Mouse (Mus musculus): Measurements from ENCODE around the gene Cdc37l1. TPM values are rescaled to one million over a fixed set of nuclear protein-coding genes. Genes with fewer than 3 reads are reported as not detected.
A peak's percentile ranks its signal among the peaks of the same experiment; 100 is the strongest.

Cdc37l1 gene
- polyA plus RNA-seq, 1 experiment from 2014 or later, result 19.5 TPM

- peak; percentile 5; the same call in 1 of the 2 replicates for ATAC-seq (ENCODE audit: low FRiP score, low TSS enrichment)
- Histone ChIP-seq H3K4me1 (replicated peaks; ENCODE audit: control insufficient read depth, insufficient read depth) (peaks cover 4% of the 10 kb centered on the region; the same call in 1 of the 2 replicates), H3K9ac (ENCODE audit: low read length) (peak overlapping the region; percentile 84; the same call in 1 of the 2 replicates), H3K27ac (replicated peaks) (no peak overlapping the region), H3K27me3 (ENCODE audit: control insufficient read depth, insufficient read depth, low read length) (no peaks in the 10 kb centered on the region), H3K9me3 (ENCODE audit: control insufficient read depth, low read length) (no peaks in the 10 kb centered on the region), H3K4me2 (replicated peaks; ENCODE audit: low read depth) (peak overlapping the region; percentile 87), H3K4me3 (ENCODE audit: low read depth, low read length) (peak overlapping the region; percentile 87), H3K36me3 (ENCODE audit: control insufficient read depth, insufficient read depth, low read length) (no peaks in the 10 kb centered on the region)
- DNase-seq (ENCODE audit: low spot score), result no peak
- no peak for TF ChIP-seq CTCF (IDR thresholded peaks at IDR 0.05; ENCODE audit: low read depth)
- TF ChIP-seq EP300 (optimal IDR thresholded peaks at IDR 0.05), result no peak
- WGBS, result 4% methylated on average over 4 of the region's 4 CpGs
Measured at GRCm38 (mm10) chr19:28963513-28963841, 26.7 kb upstream of the Cdc37l1 start.

GRCm38 (mm10) chr19:28963842-28964551, 26.2 kb upstream of the Cdc37l1 start, which contains the start of gene Plpp6:
Gene Plpp6, plus strand, starts transcription at chr19:28963953.
- Histone ChIP-seq H3K4me3 (ENCODE audit: low read depth, low read length) (peak within 1 kb of the TSS; percentile 87), H3K9me3 (ENCODE audit: control insufficient read depth, low read length) (no peaks in the 10 kb centered on the region), H3K9ac (ENCODE audit: low read length) (peak within 1 kb of the TSS; percentile 84), H3K4me2 (replicated peaks; ENCODE audit: low read depth) (peak within 1 kb of the TSS; percentile 87), H3K4me1 (replicated peaks; ENCODE audit: control insufficient read depth, insufficient read depth) (peaks cover 4% of the 10 kb centered on the region; the same call in 1 of the 2 replicates), H3K27ac (replicated peaks) (peak within 1 kb of the TSS; percentile 84), H3K36me3 (ENCODE audit: control insufficient read depth, insufficient read depth, low read length) (no peaks in the 10 kb centered on the region), H3K27me3 (ENCODE audit: control insufficient read depth, insufficient read depth, low read length) (no peaks in the 10 kb centered on the region)
- DNase-seq (ENCODE audit: low spot score) (peak; percentile 92), ATAC-seq (ENCODE audit: low FRiP score, low TSS enrichment) (peak; percentile 95)
- WGBS, result under 1% methylated on average over 63 of the region's 73 CpGs
- TF ChIP-seq EP300 (optimal IDR thresholded peaks at IDR 0.05) (no peak), CTCF (IDR thresholded peaks at IDR 0.05; ENCODE audit: low read depth) (peak; percentile 77)

GRCm38 (mm10) chr19:28964552-28964903, 25.6 kb upstream of the Cdc37l1 start:
- ATAC-seq (ENCODE audit: low FRiP score, low TSS enrichment), result no peak

GRCm38 (mm10) chr19:28967652-28968051, 22.5 kb upstream of the Cdc37l1 start, which contains the start of gene 4430402I18Rik:
Gene 4430402I18Rik, minus strand, starts transcription at chr19:28967800.
- Histone ChIP-seq H3K4me2 (replicated peaks; ENCODE audit: low read depth) (no peak within 1 kb of the TSS), H3K27ac (replicated peaks) (no peak within 1 kb of the TSS), H3K36me3 (ENCODE audit: control insufficient read depth, insufficient read depth, low read length) (no peaks in the 10 kb centered on the region), H3K4me3 (ENCODE audit: low read depth, low read length) (no peak within 1 kb of the TSS), H3K27me3 (ENCODE audit: control insufficient read depth, insufficient read depth, low read length) (no peaks in the 10 kb centered on the region), H3K9ac (ENCODE audit: low read length) (no peak within 1 kb of the TSS), H3K9me3 (ENCODE audit: control insufficient read depth, low read length) (no peaks in the 10 kb centered on the region), H3K4me1 (replicated peaks; ENCODE audit: control insufficient read depth, insufficient read depth) (peaks cover 4% of the 10 kb centered on the region; the same call in 1 of the 2 replicates)
- WGBS, result 19% methylated on average over 11 of the region's 11 CpGs
- DNase-seq (ENCODE audit: low spot score) (peak; percentile 17), ATAC-seq (ENCODE audit: low FRiP score, low TSS enrichment) (no peak)
- no peak for TF ChIP-seq CTCF (IDR thresholded peaks at IDR 0.05; ENCODE audit: low read depth)
- no peak for TF ChIP-seq EP300 (optimal IDR thresholded peaks at IDR 0.05)

More at GRCm38 (mm10) chr19:28964552-28964903, 25.6 kb upstream of the Cdc37l1 start:
- Histone ChIP-seq H3K4me3 (ENCODE audit: low read depth, low read length) (peak overlapping the region; percentile 87), H3K27ac (replicated peaks) (no peak overlapping the region), H3K4me2 (replicated peaks; ENCODE audit: low read depth) (peak overlapping the region; percentile 87), H3K36me3 (ENCODE audit: control insufficient read depth, insufficient read depth, low read length) (no peaks in the 10 kb centered on the region), H3K27me3 (ENCODE audit: control insufficient read depth, insufficient read depth, low read length) (no peaks in the 10 kb centered on the region), H3K4me1 (replicated peaks; ENCODE audit: control insufficient read depth, insufficient read depth) (peaks cover 4% of the 10 kb centered on the region; the same call in 1 of the 2 replicates), H3K9me3 (ENCODE audit: control insufficient read depth, low read length) (no peaks in the 10 kb centered on the region), H3K9ac (ENCODE audit: low read length) (peak overlapping the region; percentile 84)
- DNase-seq (ENCODE audit: low spot score), result no peak
- WGBS, result 7% methylated on average over 16 of the region's 16 CpGs
- TF ChIP-seq CTCF (IDR thresholded peaks at IDR 0.05; ENCODE audit: low read depth), result no peak
- TF ChIP-seq EP300 (optimal IDR thresholded peaks at IDR 0.05), result no peak

GRCm38 (mm10) chr19:28968178-28968577, 22.0 kb upstream of the Cdc37l1 start:
- Histone ChIP-seq H3K4me3 (ENCODE audit: low read depth, low read length) (no peak overlapping the region), H3K4me2 (replicated peaks; ENCODE audit: low read depth) (no peak overlapping the region), H3K9ac (ENCODE audit: low read length) (no peak overlapping the region), H3K9me3 (ENCODE audit: control insufficient read depth, low read length) (no peaks in the 10 kb centered on the region), H3K27me3 (ENCODE audit: control insufficient read depth, insufficient read depth, low read length) (no peaks in the 10 kb centered on the region), H3K27ac (replicated peaks) (no peak overlapping the region), H3K36me3 (ENCODE audit: control insufficient read depth, insufficient read depth, low read length) (no peaks in the 10 kb centered on the region), H3K4me1 (replicated peaks; ENCODE audit: control insufficient read depth, insufficient read depth) (peaks cover 4% of the 10 kb centered on the region; the same call in 1 of the 2 replicates)
- ATAC-seq (ENCODE audit: low FRiP score, low TSS enrichment) (no peak), DNase-seq (ENCODE audit: low spot score) (no peak)
- TF ChIP-seq EP300 (optimal IDR thresholded peaks at IDR 0.05) (no peak), CTCF (IDR thresholded peaks at IDR 0.05; ENCODE audit: low read depth) (no peak)
- 68% methylated on average over 4 of the region's 4 CpGs for WGBS

- Histone ChIP-seq H3K4me3 (ENCODE audit: low read depth, low read length) (no peak overlapping the region), H3K4me1 (replicated peaks; ENCODE audit: control insufficient read depth, insufficient read depth) (peaks cover 4% of the 10 kb centered on the region; the same call in 1 of the 2 replicates), H3K4me2 (replicated peaks; ENCODE audit: low read depth) (no peak overlapping the region), H3K9ac (ENCODE audit: low read length) (no peak overlapping the region), H3K27ac (replicated peaks) (no peak overlapping the region), H3K9me3 (ENCODE audit: control insufficient read depth, low read length) (no peaks in the 10 kb centered on the region), H3K36me3 (ENCODE audit: control insufficient read depth, insufficient read depth, low read length) (no peaks in the 10 kb centered on the region), H3K27me3 (ENCODE audit: control insufficient read depth, insufficient read depth, low read length) (no peaks in the 10 kb centered on the region)
- no peak for TF ChIP-seq CTCF (IDR thresholded peaks at IDR 0.05; ENCODE audit: low read depth)
- no peak for TF ChIP-seq EP300 (optimal IDR thresholded peaks at IDR 0.05)
- ATAC-seq (ENCODE audit: low FRiP score, low TSS enrichment), result no peak
- no peak for DNase-seq (ENCODE audit: low spot score)
- 78% methylated on average over 5 of the region's 5 CpGs for WGBS
Measured at GRCm38 (mm10) chr19:28969231-28969630, 20.9 kb upstream of the Cdc37l1 start.

Measured in stomach, postnatal 0 days (tissue).